ENCODE assay signal across 18 mouse cellular contexts in the genomic region with DNA sequence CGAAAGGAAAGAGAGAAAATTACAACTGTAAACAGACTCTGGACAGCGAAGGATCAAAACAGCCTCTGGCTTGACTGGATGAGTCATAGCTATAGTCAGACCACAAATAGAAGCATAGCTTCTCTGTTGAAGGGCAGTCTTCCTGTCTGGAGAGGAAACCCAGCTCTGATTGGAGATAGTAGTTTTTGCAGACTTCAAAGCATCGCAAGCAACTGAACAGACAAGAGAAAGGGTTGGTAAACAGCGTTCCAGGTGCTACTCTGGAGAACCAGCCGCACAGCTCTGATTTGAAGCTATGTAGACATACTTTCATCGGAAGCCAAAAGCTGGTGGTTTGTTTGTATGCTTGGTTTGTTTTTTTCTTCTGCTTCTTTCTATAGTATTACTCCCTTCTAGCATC. TPM values are rescaled to one million over a fixed set of nuclear protein-coding genes. Genes with fewer than 3 reads are reported as not detected.
DNase-seq lines count a peak whose midpoint lies in the region; ATAC-seq and TF ChIP-seq lines count a peak whose summit lies in the region.
"Had no signal": no experiment of that assay in that cellular context is flagged by ENCODE, and none has a peak within 500 bp of the region (broad histone marks: within the 10 kb centered on the region; RNA-seq: fewer than 3 reads in every experiment).

No protein-coding gene starts in this region.

- H3K27ac ChIP-seq in CH12.LX (ENCODE audit: insufficient read depth, low read depth): no peak overlapping the region
- no peak overlapping the region for H3K27ac ChIP-seq in liver, embryonic 11.5 days (ENCODE audit: low read depth, low read length)
- H3K27ac ChIP-seq: midbrain, embryonic 13.5 days had no signal

- no peak for DNase-seq in frontal cortex, postnatal 25 days (ENCODE audit: low spot score in 2 of 2)
- peak; percentile 13 for DNase-seq in 3134 (ENCODE audit: extremely low read depth, insufficient read length, low spot score)
- peak; percentile 27 for DNase-seq in CH12.LX (ENCODE audit: extremely low read depth)
- DNase-seq in liver, embryonic 11.5 days (ENCODE audit: low spot score): no peak
- DNase-seq in right cerebral cortex, adult 2 months (ENCODE audit: low spot score in 2 of 2): no peak
- no peak for DNase-seq in lung, adult 18-20 months
- DNase-seq: cerebellum, adult 18-20 months; embryo, embryonic 11 days; forebrain, postnatal 0 days; liver; right cerebral cortex, postnatal 4 days had no signal

- H3K9ac ChIP-seq in CH12.LX (ENCODE audit: insufficient read depth, low read depth): no peak overlapping the region
- no peak overlapping the region for H3K9ac ChIP-seq in liver, embryonic 11.5 days (ENCODE audit: low read depth, low read length)
- H3K9ac ChIP-seq: forebrain, postnatal 0 days; midbrain, embryonic 13.5 days had no signal

- TF ChIP-seq RAD21 in CH12.LX (IDR thresholded peaks at IDR 0.05; ENCODE audit: low read depth, low read length): no peak

- peak; percentile 50; the same call in 1 of the 2 replicates for ATAC-seq in frontal cortex, adult (ENCODE audit: low TSS enrichment)
- peak; percentile 33 to 39; a peak in 1 of 4 replicates for ATAC-seq in hematopoietic stem cell, adult 5-6 weeks (replicated peaks in 1 of 2; ENCODE audit: insufficient read depth in 1 of 2, low FRiP score in 2 of 2, low TSS enrichment in 1 of 2, low read depth in 1 of 2, poor library complexity in 2 of 2, severe bottlenecking in 2 of 2)
- ATAC-seq in liver, embryonic 11.5 days (replicated peaks; ENCODE audit: low FRiP score): no peak
- ATAC-seq: forebrain, postnatal 0 days; hindbrain, embryonic 16.5 days; midbrain, embryonic 13.5 days had no signal

- in situ Hi-C loops in CH12.LX (cut with MboI; ENCODE audit: low pct_ligation_motif_present, low pct_unique_long_range_greater_than_20kb, low sequenced_read_pairs): no loop called here

- no peaks in the 10 kb centered on the region for H3K27me3 ChIP-seq in CH12.LX (replicated peaks)
- no peaks in the 10 kb centered on the region for H3K27me3 ChIP-seq in liver, embryonic 11.5 days (replicated peaks; ENCODE audit: control insufficient read depth, insufficient read depth, low read length)
- H3K27me3 ChIP-seq: midbrain, embryonic 13.5 days had no signal

- H3K9me3 ChIP-seq in CH12.LX (replicated peaks; ENCODE audit: low read length): no peaks in the 10 kb centered on the region
- H3K9me3 ChIP-seq in liver, embryonic 11.5 days (ENCODE audit: control insufficient read depth, low read length): no peaks in the 10 kb centered on the region
- H3K9me3 ChIP-seq: midbrain, embryonic 13.5 days had no signal

- H3K4me1 ChIP-seq in CH12.LX (ENCODE audit: control insufficient read depth in 1 of 2, insufficient read depth in 2 of 2): peaks cover 14 to 17% of the 10 kb centered on the region in 2 experiments
- H3K4me1 ChIP-seq in liver, embryonic 11.5 days (replicated peaks; ENCODE audit: control insufficient read depth, insufficient read depth, low read length): no peaks in the 10 kb centered on the region
- H3K4me1 ChIP-seq: midbrain, embryonic 13.5 days had no signal

- no peak for TF ChIP-seq POLR2A in CH12.LX (IDR thresholded peaks at IDR 0.05; ENCODE audit: low read depth, low read length)

- H3K36me3 ChIP-seq in CH12.LX (replicated peaks in 1 of 2; ENCODE audit: control insufficient read depth in 1 of 2, insufficient read depth in 1 of 2, low read length in 1 of 2): no peaks in the 10 kb centered on the region
- H3K36me3 ChIP-seq in liver, embryonic 11.5 days (ENCODE audit: control insufficient read depth, insufficient read depth, low read length): no peaks in the 10 kb centered on the region
- H3K36me3 ChIP-seq: midbrain, embryonic 13.5 days had no signal

- 65% methylated on average over 6 of the region's 6 CpGs for WGBS in liver, embryonic 11.5 days

- no peak overlapping the region for H3K4me3 ChIP-seq in CH12.LX (replicated peaks in 1 of 3; ENCODE audit: low read depth in 2 of 3, low read length in 2 of 3, poor library complexity in 1 of 3)
- no peak overlapping the region for H3K4me3 ChIP-seq in liver, embryonic 11.5 days (ENCODE audit: low read depth, low read length)
- H3K4me3 ChIP-seq: midbrain, embryonic 13.5 days had no signal

- H3K4me2 ChIP-seq in CH12.LX (ENCODE audit: insufficient read depth, low read depth, poor library complexity, severe bottlenecking): peak overlapping the region; percentile 79
- H3K4me2 ChIP-seq in liver, embryonic 11.5 days: no peak overlapping the region
- H3K4me2 ChIP-seq: midbrain, embryonic 13.5 days had no signal

- TF ChIP-seq EP300 in CH12.LX (IDR thresholded peaks at IDR 0.05; ENCODE audit: low read length): peak; percentile 55

- H3K79me2 ChIP-seq in CH12.LX (replicated peaks; ENCODE audit: control insufficient read depth, extremely low read depth, insufficient read depth, poor library complexity, severe bottlenecking): no peaks in the 10 kb centered on the region

- TF ChIP-seq CTCF in CH12.LX (conservative IDR thresholded peaks at IDR 0.05 in 1 of 2, IDR thresholded peaks at IDR 0.05 in 1 of 2; ENCODE audit: low read depth in 2 of 2, low read length in 2 of 2): no peak

- dilution Hi-C loops in CH12.LX (cut with MboI; ENCODE audit: extremely low pct_ligation_motif_present, extremely low pct_unique_long_range_greater_than_20kb, low sequenced_read_pairs): no loop called here

TF ChIP-seq in CH12.LX, 34 proteins besides CTCF, POLR2A, EP300 and RAD21:
- TF ChIP-seq JUN (IDR thresholded peaks at IDR 0.05; ENCODE audit: insufficient read depth, low read depth, low read length) (peak; percentile 72; the same call in 1 of the 2 replicates), CHD2 (IDR thresholded peaks at IDR 0.05; ENCODE audit: low read length) (no peak), SMC3 (IDR thresholded peaks at IDR 0.05; ENCODE audit: low read depth, low read length) (no peak), ELF1 (IDR thresholded peaks at IDR 0.05; ENCODE audit: low read depth, low read length) (no peak), ZNF384 (IDR thresholded peaks at IDR 0.05; ENCODE audit: low read depth, low read length) (no peak), MEF2A (IDR thresholded peaks at IDR 0.05; ENCODE audit: borderline replicate concordance, low read depth, low read length) (peak; percentile 56; the same call in 1 of the 2 replicates), RCOR1 (conservative IDR thresholded peaks at IDR 0.05; ENCODE audit: low read depth, low read length) (no peak), PAX5 (IDR thresholded peaks at IDR 0.05; ENCODE audit: low read length) (no peak), MXI1 (IDR thresholded peaks at IDR 0.05; ENCODE audit: low read depth, low read length) (no peak), POLR2AphosphoS2 (IDR thresholded peaks at IDR 0.05; ENCODE audit: low read depth, low read length) (no peak), E2F4 (IDR thresholded peaks at IDR 0.05; ENCODE audit: insufficient replicate concordance, low read depth, low read length) (no peak), NELFE (IDR thresholded peaks at IDR 0.05; ENCODE audit: low read depth, low read length) (no peak), KAT2A (IDR thresholded peaks at IDR 0.05; ENCODE audit: insufficient replicate concordance, low read length) (no peak), TBP (conservative IDR thresholded peaks at IDR 0.05; ENCODE audit: low read depth, low read length) (no peak), SIN3A (IDR thresholded peaks at IDR 0.05; ENCODE audit: low read length) (no peak), MAX (IDR thresholded peaks at IDR 0.05; ENCODE audit: low read length) (no peak), IRF4 (IDR thresholded peaks at IDR 0.05; ENCODE audit: low read depth, low read length) (peak; percentile 75; the same call in 1 of the 2 replicates), TCF12 (IDR thresholded peaks at IDR 0.05; ENCODE audit: low read depth, low read length) (no peak), UBTF (IDR thresholded peaks at IDR 0.05; ENCODE audit: low read depth, low read length) (no peak), GABPA (IDR thresholded peaks at IDR 0.05; ENCODE audit: insufficient replicate concordance, low read depth, low read length) (no peak), JUND (conservative IDR thresholded peaks at IDR 0.05; ENCODE audit: low read depth, low read length) (peak; percentile 92), ZC3H11A (IDR thresholded peaks at IDR 0.05; ENCODE audit: low read depth, low read length) (no peak)

RNA-seq across cellular contexts. Expression of a gene that starts 37.7 kb away (rescaled TPM):
- not detected in 2 replicates for total RNA-seq in CH12.LX (2012; rRNA removed)
- total RNA-seq in CH12.LX (2014; rRNA removed): not detected in 2 replicates
- polyA plus RNA-seq in CH12.LX (2012; ENCODE audit: insufficient read length, low read depth): not detected in 2 replicates
- not detected in 2 replicates for total RNA-seq in hematopoietic stem cell, adult 5-6 weeks (2017)
- not detected in 2 replicates for polyA plus RNA-seq in liver, embryonic 11.5 days (2014; fragmentation: Nextera tagmentation; extraction: Ambion mirVana)
- total RNA-seq: forebrain, postnatal 0 days; gastrocnemius, postnatal 4 days; layer of hippocampus, adult 18-20 months had no signal
- polyA plus RNA-seq: forebrain, postnatal 0 days; midbrain, embryonic 13.5 days; neural tube, embryonic 11.5 days had no signal

Comparison
In these comparisons a context has a peak if more than half of its experiments do, and no peak if none do; other contexts are left out.
1. DNase-seq: peak in 3134 (single experiment) and CH12.LX (single experiment); none in frontal cortex, postnatal 25 days (0 of 2), liver, embryonic 11.5 days (single experiment), right cerebral cortex, adult 2 months (0 of 2) and lung, adult 18-20 months (0 of 2).